Mouse (Mus musculus) limb, embryonic 11.5 days (tissue): ENCODE data around the gene Mccc2. TPM values are rescaled to one million over a fixed set of nuclear protein-coding genes. Genes with fewer than 3 reads are reported as not detected.

ENCODE experiments used
- ATAC-seq: fragments of 200-750 bp; cut with Nextera tagmentation; 2 replicates; pipeline ENCODE4 v1.8.0; 2017; ENCODE audit warnings: low read depth; ENCODE audit not compliant: insufficient number of reproducible peaks, low FRiP score, low TSS enrichment
- DNase-seq: peaks from one replicate; pipeline ENCODE4 v3.0.0-alpha.2; 2015; ENCODE audit warnings: low spot score
- H3K27ac ChIP-seq: fragments of 300-500 bp; sonication (generic); replicated peaks from 2 replicates; pipeline ENCODE4 v1.5.1; 2014; ENCODE audit warnings: low read depth, mild to moderate bottlenecking, low read length
- H3K27me3 ChIP-seq: fragments of 300-500 bp; sonication (generic); 2 replicates; pipeline ENCODE4 v1.6.1; 2014; ENCODE audit warnings: mild to moderate bottlenecking, low read length, mixed read lengths; ENCODE audit not compliant: control insufficient read depth, insufficient read depth
- H3K36me3 ChIP-seq: fragments of 300-500 bp; sonication (generic); 2 replicates; pipeline ENCODE4 v1.6.1; 2014; ENCODE audit warnings: mild to moderate bottlenecking, low read length, moderate library complexity, mixed read lengths; ENCODE audit not compliant: control insufficient read depth, insufficient read depth
- H3K4me1 ChIP-seq: fragments of 300-500 bp; sonication (generic); 2 replicates; pipeline ENCODE4 v1.6.1; 2014; ENCODE audit warnings: low read length, mixed read lengths; ENCODE audit not compliant: control insufficient read depth, insufficient read depth
- H3K4me2 ChIP-seq: fragments of 300-500 bp; sonication (generic); 2 replicates; pipeline ENCODE4 v1.6.1; 2014; ENCODE audit warnings: low read depth, mild to moderate bottlenecking, moderate library complexity; ENCODE audit not compliant: severe bottlenecking
- H3K4me3 ChIP-seq: fragments of 300-500 bp; sonication (generic); 2 replicates; pipeline ENCODE4 v1.5.1; 2014; ENCODE audit warnings: low read depth, low read length
- H3K9ac ChIP-seq: fragments of 300-500 bp; sonication (generic); 2 replicates; pipeline ENCODE4 v1.6.1; 2014; ENCODE audit warnings: mild to moderate bottlenecking, low read length
- H3K9me3 ChIP-seq: fragments of 300-500 bp; sonication (generic); 2 replicates; pipeline ENCODE4 v1.6.1; 2016; ENCODE audit warnings: low read length; ENCODE audit not compliant: control insufficient read depth
- WGBS: fragments of 180-500 bp; shearing (Covaris S2); extraction: QIAGEN DNeasy Blood & Tissue Kit; methylation state at CpG from one replicate; pipeline ENCODE4 v1.1.7; 2014; 5-methylcytosine and 5-hydroxymethylcytosine counted together
- polyA plus RNA-seq: library from polyadenylated mRNA; unstranded; fragments of >200 nt; fragmentation: Nextera tagmentation; extraction: Ambion mirVana; gene quantifications from 2 replicates; pipeline ENCODE4 v1.2.1, GENCODE M21; 2014

Gene Mccc2
- polyA plus RNA-seq, 1 experiment from 2014 or later = 49.1 TPM

DNA sequence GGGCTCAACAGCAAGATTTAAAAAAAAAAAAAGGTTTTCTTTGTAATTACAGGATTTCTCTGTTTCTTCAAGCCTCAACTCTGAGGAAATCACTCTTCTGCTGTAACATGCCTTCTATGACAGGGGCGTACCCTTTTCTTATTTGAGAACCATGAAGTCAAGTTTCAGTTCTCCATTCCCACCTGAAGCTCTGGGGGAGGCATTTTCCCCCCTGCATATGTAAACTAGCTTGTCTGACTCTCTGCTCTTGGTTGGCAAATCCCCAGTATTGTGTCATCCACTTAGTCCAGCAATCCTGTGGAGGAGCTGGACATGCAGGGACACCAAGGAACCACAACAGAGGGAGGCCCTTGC, 59.9 kb downstream of the Mccc2 start:
- H3K27me3 ChIP-seq = no peaks in the 10 kb centered on the region
- H3K9ac ChIP-seq = no peak overlapping the region
- no peaks in the 10 kb centered on the region for H3K4me1 ChIP-seq
- H3K36me3 ChIP-seq = no peaks in the 10 kb centered on the region
- no peaks in the 10 kb centered on the region for H3K9me3 ChIP-seq
- no peak for DNase-seq
- H3K4me2 ChIP-seq = no peak overlapping the region
- no peak overlapping the region for H3K27ac ChIP-seq
- 88% methylated on average over 1 of the region's 1 CpGs for WGBS
- ATAC-seq = no peak
- no peak overlapping the region for H3K4me3 ChIP-seq

DNA sequence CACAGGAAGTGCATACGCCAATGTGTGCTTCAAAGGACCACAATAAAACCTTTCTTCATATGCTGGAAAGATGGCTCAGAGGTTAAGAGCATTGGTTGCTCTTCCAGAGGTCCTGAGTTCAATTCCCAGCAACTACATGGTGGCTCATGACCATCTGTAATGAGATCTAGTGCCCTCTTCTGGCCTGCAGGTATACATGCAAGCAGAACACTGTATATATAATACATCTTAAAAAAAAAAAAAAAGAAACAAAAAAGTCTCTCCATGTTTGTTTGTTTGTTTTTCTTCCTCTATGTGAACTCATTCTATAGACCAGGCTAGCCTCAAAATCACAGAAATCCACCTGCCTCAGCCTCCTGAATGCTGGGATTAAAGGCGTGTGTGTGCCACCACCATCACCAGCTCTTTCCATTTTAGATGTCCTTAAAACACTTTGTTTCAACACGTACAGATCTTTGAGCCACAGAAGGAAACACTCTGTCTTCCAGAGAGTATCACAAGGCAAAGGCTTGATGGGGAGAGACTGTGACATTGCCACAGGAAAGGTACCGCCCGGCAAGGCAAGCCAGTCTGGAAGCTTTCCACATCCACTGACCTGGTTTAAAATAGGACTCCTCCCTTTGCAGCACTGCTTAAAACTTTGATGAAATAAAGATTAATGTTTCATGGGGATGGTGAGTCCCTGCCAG, 60.4 kb downstream of the Mccc2 start:
- Histone ChIP-seq H3K4me2 (no peak overlapping the region), H3K4me1 (no peaks in the 10 kb centered on the region), H3K4me3 (no peak overlapping the region), H3K27ac (no peak overlapping the region), H3K9me3 (no peaks in the 10 kb centered on the region), H3K27me3 (no peaks in the 10 kb centered on the region), H3K36me3 (no peaks in the 10 kb centered on the region), H3K9ac (no peak overlapping the region)
- WGBS = 95% methylated on average over 5 of the region's 5 CpGs
- DNase-seq = no peak
- ATAC-seq = no peak

DNA sequence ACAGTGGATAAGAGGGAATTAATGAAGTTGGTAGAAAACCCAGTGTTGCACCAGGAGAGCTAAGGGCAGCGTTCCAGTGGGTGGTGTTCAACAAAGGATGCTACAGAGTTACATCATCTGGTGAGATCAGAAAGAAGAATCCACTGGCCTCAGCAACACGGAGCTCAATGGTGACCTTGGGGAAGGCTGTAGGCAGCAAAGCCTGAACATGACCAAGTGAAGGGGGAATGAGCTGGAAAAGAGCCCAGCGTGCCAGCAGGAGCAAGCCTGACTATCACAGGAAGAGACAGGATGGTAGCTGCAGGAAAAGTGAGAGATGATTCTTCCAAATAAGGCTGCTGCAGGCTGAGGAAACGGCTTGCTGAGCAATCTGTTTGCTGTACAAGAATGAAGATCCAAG, 68.0 kb downstream of the Mccc2 start:
- Histone ChIP-seq H3K27me3 (no peaks in the 10 kb centered on the region), H3K27ac (no peak overlapping the region), H3K9me3 (no peaks in the 10 kb centered on the region), H3K4me3 (no peak overlapping the region), H3K4me2 (no peak overlapping the region), H3K36me3 (no peaks in the 10 kb centered on the region; the same call in 1 of the 2 replicates), H3K9ac (no peak overlapping the region), H3K4me1 (no peaks in the 10 kb centered on the region)
- 88% methylated on average over 4 of the region's 4 CpGs for WGBS
- no peak for ATAC-seq
- no peak for DNase-seq

DNA sequence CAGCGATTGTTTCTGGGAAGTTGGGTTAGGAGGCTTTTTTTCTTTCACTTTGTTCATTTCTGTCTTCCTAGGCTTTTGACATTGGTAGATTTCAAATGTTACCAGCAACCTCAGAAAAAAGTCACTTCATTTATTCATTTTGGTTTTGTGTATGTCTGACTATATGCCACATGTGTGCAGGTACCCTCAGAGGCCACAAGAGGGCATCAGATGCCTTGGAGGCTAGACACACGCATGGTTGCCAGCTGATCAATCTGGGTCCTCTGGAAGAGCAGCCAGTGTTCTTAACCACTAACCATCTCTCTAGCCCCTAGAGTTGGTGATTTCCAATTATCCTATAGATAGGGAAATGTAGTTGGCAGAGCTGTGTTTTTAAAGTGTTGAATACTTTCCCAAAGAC, 71.9 kb downstream of the Mccc2 start:
- H3K27me3 ChIP-seq = no peaks in the 10 kb centered on the region
- 0 out of 2 replicates have a peak, but pooled peaks cover 2% of the 10 kb centered on the region for H3K4me1 ChIP-seq
- H3K9ac ChIP-seq = no peak overlapping the region
- H3K27ac ChIP-seq = no peak overlapping the region
- no peak overlapping the region for H3K4me2 ChIP-seq
- H3K4me3 ChIP-seq = no peak overlapping the region
- ATAC-seq = no peak
- no peak for DNase-seq
- no peaks in the 10 kb centered on the region for H3K9me3 ChIP-seq
- H3K36me3 ChIP-seq = no peaks in the 10 kb centered on the region
- WGBS = 93% methylated on average over 2 of the region's 2 CpGs

DNA sequence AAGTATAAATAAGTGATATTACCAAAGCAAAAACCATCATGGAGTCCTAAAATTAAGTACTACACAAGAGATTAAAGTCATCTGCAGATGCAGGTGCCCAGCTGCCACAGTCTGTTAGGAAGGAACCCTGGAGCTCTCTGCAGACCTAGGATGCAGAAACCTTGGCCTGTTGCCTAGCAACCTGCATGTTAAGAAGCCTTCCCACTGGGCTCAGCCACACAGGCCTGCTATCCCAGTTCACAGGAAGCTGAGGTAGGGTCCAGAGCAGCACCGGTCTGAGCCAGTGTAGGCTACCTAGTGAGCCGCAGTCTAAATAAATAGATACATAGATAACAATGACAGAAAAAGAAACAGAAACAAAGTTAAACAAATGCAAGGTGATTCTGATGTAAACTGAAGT, 74.8 kb downstream of the Mccc2 start:
- Histone ChIP-seq H3K4me2 (no peak overlapping the region), H3K27ac (no peak overlapping the region), H3K4me1 (0 out of 2 replicates have a peak, but pooled peaks cover 2% of the 10 kb centered on the region), H3K9ac (no peak overlapping the region), H3K4me3 (no peak overlapping the region), H3K27me3 (no peaks in the 10 kb centered on the region), H3K36me3 (no peaks in the 10 kb centered on the region), H3K9me3 (no peaks in the 10 kb centered on the region)
- 26% methylated on average over 2 of the region's 2 CpGs for WGBS
- DNase-seq (peak; percentile 63), ATAC-seq (peak; percentile 84)

DNA sequence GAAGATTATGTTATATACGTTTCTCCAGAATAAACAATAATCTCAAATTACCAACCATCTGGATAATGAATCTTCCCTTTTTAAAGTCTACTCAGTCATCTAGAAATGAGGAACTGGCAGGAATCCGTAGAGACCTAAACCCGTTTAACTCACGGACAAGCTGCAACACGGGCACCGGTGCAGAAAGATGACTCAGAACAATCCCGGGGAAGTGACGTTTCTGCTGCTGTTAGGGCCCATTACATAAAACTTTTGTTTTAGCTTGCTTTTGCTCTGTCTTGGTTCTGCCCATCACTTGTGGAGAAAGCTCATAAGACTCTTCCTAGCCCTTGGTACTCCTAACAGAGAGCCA, 76.1 kb downstream of the Mccc2 start:
- no peak overlapping the region for H3K27ac ChIP-seq
- no peak overlapping the region for H3K4me3 ChIP-seq
- DNase-seq (no peak), ATAC-seq (no peak)
- H3K4me2 ChIP-seq = no peak overlapping the region
- no peaks in the 10 kb centered on the region for H3K36me3 ChIP-seq
- no peak overlapping the region for H3K9ac ChIP-seq
- H3K9me3 ChIP-seq = no peaks in the 10 kb centered on the region
- 89% methylated on average over 8 of the region's 8 CpGs for WGBS
- 0 out of 2 replicates have a peak, but pooled peaks cover 2% of the 10 kb centered on the region for H3K4me1 ChIP-seq
- H3K27me3 ChIP-seq = no peaks in the 10 kb centered on the region

DNA sequence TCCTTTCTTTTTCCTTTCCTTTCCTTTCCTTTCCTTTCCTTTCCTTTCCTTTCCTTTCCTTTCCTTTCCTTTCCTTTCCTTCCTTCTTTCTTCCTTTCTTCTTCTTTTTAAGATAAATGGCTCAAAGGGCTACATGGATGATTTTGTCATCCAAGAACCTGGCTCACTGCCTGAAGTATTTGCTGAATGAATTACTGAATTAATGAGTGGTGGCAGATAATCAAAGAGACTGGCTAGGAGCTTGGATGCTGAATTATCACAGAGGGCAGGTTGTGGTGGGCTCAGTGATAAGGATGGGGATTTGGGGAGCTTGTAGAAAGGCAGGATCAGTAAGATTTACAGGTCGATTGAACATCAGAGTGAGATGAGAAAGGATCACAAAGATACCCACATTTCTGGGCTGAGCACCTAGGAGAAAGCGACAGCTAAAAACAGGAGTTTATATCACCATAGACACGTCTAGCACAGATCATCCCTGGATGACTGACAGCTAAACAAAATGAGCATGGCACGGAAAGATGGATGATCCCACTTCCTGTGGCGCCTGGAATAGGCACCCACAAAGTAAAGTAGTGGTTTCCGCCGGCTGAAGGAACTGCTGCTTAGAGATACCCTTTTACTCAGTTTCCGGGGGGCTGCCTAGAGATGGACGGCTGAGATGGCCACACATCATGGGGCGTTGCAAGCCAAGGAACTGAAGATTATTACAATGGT, 76.7 kb downstream of the Mccc2 start:
- Histone ChIP-seq H3K27ac (no peak overlapping the region), H3K9ac (no peak overlapping the region), H3K4me2 (no peak overlapping the region), H3K27me3 (no peaks in the 10 kb centered on the region), H3K36me3 (no peaks in the 10 kb centered on the region), H3K4me1 (0 out of 2 replicates have a peak, but pooled peaks cover 2% of the 10 kb centered on the region), H3K4me3 (no peak overlapping the region), H3K9me3 (no peaks in the 10 kb centered on the region)
- no peak for DNase-seq
- no peak for ATAC-seq
- 91% methylated on average over 10 of the region's 10 CpGs for WGBS

DNA sequence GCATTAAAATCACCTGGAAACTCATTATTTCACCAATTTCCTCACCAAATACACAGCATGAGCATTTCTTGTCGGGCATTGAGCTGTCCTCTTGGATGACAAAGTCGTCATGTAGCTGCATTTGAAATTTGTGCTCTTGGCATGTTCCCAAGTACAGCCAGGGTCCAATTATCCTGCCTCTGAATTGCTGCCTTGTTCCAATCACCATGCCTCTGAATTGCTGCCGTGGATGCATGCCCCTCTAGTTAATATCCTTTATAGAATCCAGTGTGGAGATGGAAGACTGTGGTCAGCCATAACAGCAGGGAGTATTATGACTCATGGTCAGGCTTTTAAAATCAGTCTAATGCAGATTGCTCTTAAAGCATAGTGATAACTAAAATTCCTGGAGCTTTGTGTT, 77.7 kb downstream of the Mccc2 start:
- no peaks in the 10 kb centered on the region for H3K27me3 ChIP-seq
- ATAC-seq = no peak
- H3K4me2 ChIP-seq = no peak overlapping the region
- no peaks in the 10 kb centered on the region for H3K36me3 ChIP-seq
- H3K9ac ChIP-seq = no peak overlapping the region
- H3K4me3 ChIP-seq = no peak overlapping the region
- H3K27ac ChIP-seq = no peak overlapping the region
- H3K4me1 ChIP-seq = 0 out of 2 replicates have a peak, but pooled peaks cover 2% of the 10 kb centered on the region
- H3K9me3 ChIP-seq = no peaks in the 10 kb centered on the region
- no peak for DNase-seq
- 59% methylated on average over 3 of the region's 3 CpGs for WGBS
